Mouse (Mus musculus) liver, postnatal 0 days (tissue): ENCODE data around the gene Pdss2.

Experiments used
- CTCF ChIP-seq: sonication (generic); IDR thresholded peaks from 2 replicates; pipeline ENCODE4 v1.5.1; 2016; ENCODE audit warnings: antibody characterized with exemption, low read depth
- EP300 ChIP-seq: IDR thresholded peaks from 2 replicates; pipeline ENCODE4 v1.6.1; 2016; ENCODE audit warnings: antibody characterized with exemption, low read depth, mild to moderate bottlenecking

- no peak for TF ChIP-seq CTCF
- TF ChIP-seq EP300: no peak
Observed at GRCm38 (mm10) chr10:43452663-43452996, 231.3 kb downstream of the Pdss2 start.
